Mouse (Mus musculus) forebrain, embryonic 16.5 days (tissue): ENCODE results near the gene Vps13c. TPM values are rescaled to one million over a fixed set of nuclear protein-coding genes. Genes with fewer than 3 reads are reported as not detected.

Experiments
- ATAC-seq: fragments of 200-750 bp; cut with Nextera tagmentation; 2 replicates; pipeline ENCODE4 v1.8.0; 2017; ENCODE audit warnings: mild to moderate bottlenecking, moderate library complexity
- H3K27ac ChIP-seq: fragments of 300-500 bp; sonication (generic); 2 replicates; pipeline ENCODE4 v1.5.1; 2014; ENCODE audit warnings: low read length, control low read depth
- H3K27me3 ChIP-seq: fragments of 300-500 bp; sonication (generic); replicated peaks from 2 replicates; pipeline ENCODE4 v1.6.1; 2014; ENCODE audit warnings: low read length; ENCODE audit not compliant: control insufficient read depth, insufficient read depth
- H3K36me3 ChIP-seq: fragments of 300-500 bp; sonication (generic); 2 replicates; pipeline ENCODE4 v1.6.1; 2014; ENCODE audit not compliant: control insufficient read depth, insufficient read depth
- H3K4me1 ChIP-seq: fragments of 300-500 bp; sonication (generic); replicated peaks from 2 replicates; pipeline ENCODE4 v1.6.1; 2014; ENCODE audit warnings: low read length; ENCODE audit not compliant: control insufficient read depth, insufficient read depth
- H3K4me2 ChIP-seq: fragments of 300-500 bp; sonication (generic); 2 replicates; pipeline ENCODE4 v1.6.1; 2014; ENCODE audit warnings: mild to moderate bottlenecking, low read length, control low read depth
- H3K4me3 ChIP-seq: fragments of 300-500 bp; sonication (generic); replicated peaks from 2 replicates; pipeline ENCODE4 v1.5.1; 2014; ENCODE audit warnings: mild to moderate bottlenecking, low read length, control low read depth
- H3K9ac ChIP-seq: fragments of 300-500 bp; sonication (generic); replicated peaks from 2 replicates; pipeline ENCODE4 v1.6.1; 2014; ENCODE audit warnings: low read depth, low read length, control low read depth
- H3K9me3 ChIP-seq: fragments of 300-500 bp; sonication (generic); 2 replicates; pipeline ENCODE4 v1.6.1; 2016; ENCODE audit warnings: low read length; ENCODE audit not compliant: control insufficient read depth
- WGBS: fragments of 180-500 bp; shearing (Covaris S2); extraction: QIAGEN DNeasy Blood & Tissue Kit; methylation state at CpG from one replicate; pipeline ENCODE4 v1.1.7; 2014; 5-methylcytosine and 5-hydroxymethylcytosine counted together
- polyA plus RNA-seq: library from polyadenylated mRNA; unstranded; fragments of >200 nt; fragmentation: Nextera tagmentation; extraction: Ambion mirVana; gene quantifications from 2 replicates; pipeline ENCODE4 v1.2.1, GENCODE M21; 2015

The Vps13c gene
- polyA plus RNA-seq, 1 experiment from 2014 or later = 8.6 TPM

- Histone ChIP-seq H3K36me3 (no peaks in the 10 kb centered on the region), H3K4me1 (no peaks in the 10 kb centered on the region), H3K9me3 (no peaks in the 10 kb centered on the region), H3K4me2 (no peak overlapping the region), H3K4me3 (no peak overlapping the region), H3K27me3 (no peaks in the 10 kb centered on the region), H3K9ac (no peak overlapping the region), H3K27ac (no peak overlapping the region)
- ATAC-seq = no peak
- WGBS = 89% methylated on average over 16 of the region's 16 CpGs
These were observed 29.7 kb downstream of the Vps13c start for GRCm38 (mm10) chr9:67869691-67870450.

- H3K9me3 ChIP-seq = no peaks in the 10 kb centered on the region
- H3K4me3 ChIP-seq = no peak overlapping the region
- H3K4me1 ChIP-seq = no peaks in the 10 kb centered on the region; the same call in 1 of the 2 replicates
- no peak overlapping the region for H3K4me2 ChIP-seq
- 74% methylated on average over 7 of the region's 7 CpGs for WGBS
- ATAC-seq = no peak
- H3K36me3 ChIP-seq = no peaks in the 10 kb centered on the region
- H3K9ac ChIP-seq = no peak overlapping the region
- H3K27ac ChIP-seq = no peak overlapping the region
- no peaks in the 10 kb centered on the region for H3K27me3 ChIP-seq
These were observed 34.5 kb downstream of the Vps13c start for GRCm38 (mm10) chr9:67874522-67875222.

GRCm38 (mm10) chr9:67875337-67875736 is 35.1 kb downstream of the Vps13c start:
- ATAC-seq = no peak
- Histone ChIP-seq H3K4me1 (no peaks in the 10 kb centered on the region; the same call in 1 of the 2 replicates), H3K4me2 (no peak overlapping the region), H3K4me3 (no peak overlapping the region), H3K9me3 (no peaks in the 10 kb centered on the region), H3K27ac (no peak overlapping the region), H3K36me3 (no peaks in the 10 kb centered on the region), H3K9ac (no peak overlapping the region), H3K27me3 (no peaks in the 10 kb centered on the region)
- 56% methylated on average over 2 of the region's 2 CpGs for WGBS

GRCm38 (mm10) chr9:67877081-67877718 is 37.0 kb downstream of the Vps13c start:
- Histone ChIP-seq H3K27ac (no peak overlapping the region), H3K4me2 (no peak overlapping the region), H3K4me3 (no peak overlapping the region), H3K36me3 (no peaks in the 10 kb centered on the region), H3K27me3 (no peaks in the 10 kb centered on the region), H3K4me1 (no peaks in the 10 kb centered on the region; the same call in 1 of the 2 replicates), H3K9me3 (no peaks in the 10 kb centered on the region), H3K9ac (no peak overlapping the region)
- 60% methylated on average over 14 of the region's 14 CpGs for WGBS
- ATAC-seq = no peak

- H3K36me3 ChIP-seq = no peaks in the 10 kb centered on the region
- no peak overlapping the region for H3K27ac ChIP-seq
- ATAC-seq = no peak
- no peak overlapping the region for H3K4me2 ChIP-seq
- no peak overlapping the region for H3K4me3 ChIP-seq
- H3K9ac ChIP-seq = no peak overlapping the region
- H3K27me3 ChIP-seq = no peaks in the 10 kb centered on the region
- H3K4me1 ChIP-seq = no peaks in the 10 kb centered on the region; the same call in 1 of the 2 replicates
- 93% methylated on average over 11 of the region's 11 CpGs for whole genome bisulfite sequencing
- H3K9me3 ChIP-seq = no peaks in the 10 kb centered on the region
These were observed 38.1 kb downstream of the Vps13c start for GRCm38 (mm10) chr9:67878197-67878769.

GRCm38 (mm10) chr9:67883349-67883984 is 43.3 kb downstream of the Vps13c start:
- peaks cover 2% of the 10 kb centered on the region; the same call in 1 of the 2 replicates for H3K36me3 ChIP-seq
- no peaks in the 10 kb centered on the region for H3K27me3 ChIP-seq
- no peaks in the 10 kb centered on the region for H3K4me1 ChIP-seq
- H3K4me3 ChIP-seq = no peak overlapping the region
- no peaks in the 10 kb centered on the region for H3K9me3 ChIP-seq
- 66% methylated on average over 13 of the region's 13 CpGs for WGBS
- no peak overlapping the region for H3K9ac ChIP-seq
- H3K4me2 ChIP-seq = no peak overlapping the region
- ATAC-seq = no peak
- H3K27ac ChIP-seq = no peak overlapping the region

- no peak for ATAC-seq
- H3K27me3 ChIP-seq = no peaks in the 10 kb centered on the region
- H3K4me3 ChIP-seq = no peak overlapping the region
- no peak overlapping the region for H3K9ac ChIP-seq
- 93% methylated on average over 3 of the region's 3 CpGs for WGBS
- H3K36me3 ChIP-seq = peaks cover 2% of the 10 kb centered on the region; the same call in 1 of the 2 replicates
- no peaks in the 10 kb centered on the region for H3K4me1 ChIP-seq
- H3K9me3 ChIP-seq = no peaks in the 10 kb centered on the region
- no peak overlapping the region for H3K4me2 ChIP-seq
- H3K27ac ChIP-seq = no peak overlapping the region
These were observed 43.9 kb downstream of the Vps13c start for GRCm38 (mm10) chr9:67884095-67884494.

GRCm38 (mm10) chr9:67886981-67887720 is 47.0 kb downstream of the Vps13c start:
- Histone ChIP-seq H3K9ac (no peak overlapping the region), H3K4me2 (no peak overlapping the region), H3K9me3 (no peaks in the 10 kb centered on the region), H3K27me3 (no peaks in the 10 kb centered on the region), H3K36me3 (peaks cover 5% of the 10 kb centered on the region; the same call in 1 of the 2 replicates), H3K4me1 (no peaks in the 10 kb centered on the region), H3K27ac (no peak overlapping the region), H3K4me3 (no peak overlapping the region)
- ATAC-seq = no peak
- 78% methylated on average over 4 of the region's 4 CpGs for WGBS
